Mouse (Mus musculus): Measurements from ENCODE around the gene Parp9. TPM values are rescaled to one million over a fixed set of nuclear protein-coding genes. Genes with fewer than 3 reads are reported as not detected.
"Not testable (repeated sequence)": the region's sequence is repeated elsewhere in the genome, so short reads cannot be mapped to it uniquely, and the experiment has no call there.

Gene Parp9
- polyA plus RNA-seq, 1 experiment from 2014 or later: 5.4 TPM

DNA sequence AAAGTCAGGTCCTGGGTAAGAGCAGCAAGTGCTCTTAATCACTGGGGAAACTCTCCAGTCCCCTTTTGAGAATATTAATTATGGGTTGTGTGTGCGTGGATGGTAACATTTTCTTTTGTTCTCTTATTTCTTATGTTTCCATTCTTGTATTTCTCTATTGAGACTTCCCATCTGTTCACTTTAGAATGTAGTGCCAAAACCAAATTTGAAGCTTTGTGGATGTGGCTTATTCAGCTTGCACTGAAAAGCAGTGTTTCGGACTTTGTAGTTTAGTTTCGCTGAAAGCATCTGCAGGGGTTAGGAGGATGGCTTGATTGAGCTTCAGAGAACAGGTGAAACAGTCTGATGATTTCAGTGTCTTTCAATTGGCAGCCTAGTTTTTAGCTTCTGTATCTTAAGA lies 55.0 kb downstream of the Parp9 start:
- H3K27ac ChIP-seq (replicated peaks; ENCODE audit: low read depth, low read length): no peak overlapping the region

DNA sequence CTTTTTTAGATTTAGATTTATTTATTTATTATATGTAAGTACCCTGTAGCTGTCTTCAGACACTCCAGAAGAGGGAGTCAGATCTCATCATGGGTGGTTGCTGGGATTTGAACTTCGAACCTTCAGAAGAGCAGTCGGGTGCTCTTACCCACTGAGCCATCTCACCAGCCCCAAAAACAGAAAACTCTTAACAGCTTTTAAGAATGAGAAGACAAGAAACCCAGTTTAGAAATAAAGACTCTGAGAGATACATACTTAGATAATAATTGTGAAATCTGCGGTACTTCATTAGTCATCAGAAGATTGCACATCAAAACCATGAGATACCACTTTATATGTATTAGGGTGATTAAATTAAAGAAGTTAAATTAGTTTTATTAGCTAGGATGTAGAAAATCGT lies 60.6 kb downstream of the Parp9 start:
- ATAC-seq (ENCODE audit: low read depth); H3K27me3 ChIP-seq (replicated peaks; ENCODE audit: control insufficient read depth, insufficient read depth, low read length); H3K4me1 ChIP-seq (ENCODE audit: control insufficient read depth, insufficient read depth, low read length); DNase-seq (ENCODE audit: low spot score); H3K27ac ChIP-seq (replicated peaks; ENCODE audit: low read depth, low read length); H3K4me2 ChIP-seq (ENCODE audit: low read depth, low read length); H3K4me3 ChIP-seq (ENCODE audit: low read depth, low read length); H3K9me3 ChIP-seq (ENCODE audit: control insufficient read depth, low read length); H3K9ac ChIP-seq (ENCODE audit: low read depth, low read length): not testable (repeated sequence)
- 96% methylated on average over 4 of the region's 4 CpGs for WGBS
- H3K36me3 ChIP-seq (ENCODE audit: control insufficient read depth, insufficient read depth, low read length): peaks cover 24% of the 10 kb centered on the region

More for the DNA sequence above, 55.0 kb downstream of the Parp9 start:
- Histone ChIP-seq H3K27me3 (replicated peaks; ENCODE audit: control insufficient read depth, insufficient read depth, low read length) (no peaks in the 10 kb centered on the region), H3K9ac (ENCODE audit: low read depth, low read length) (no peak overlapping the region), H3K9me3 (ENCODE audit: control insufficient read depth, low read length) (no peaks in the 10 kb centered on the region), H3K4me3 (ENCODE audit: low read depth, low read length) (no peak overlapping the region), H3K36me3 (ENCODE audit: control insufficient read depth, insufficient read depth, low read length) (peaks cover 5% of the 10 kb centered on the region; the same call in 1 of the 2 replicates), H3K4me2 (ENCODE audit: low read depth, low read length) (no peak overlapping the region), H3K4me1 (ENCODE audit: control insufficient read depth, insufficient read depth, low read length) (no peaks in the 10 kb centered on the region)
- no peak for DNase-seq (ENCODE audit: low spot score)
- WGBS: 86% methylated on average over 3 of the region's 3 CpGs
- no peak for ATAC-seq (ENCODE audit: low read depth)

DNA sequence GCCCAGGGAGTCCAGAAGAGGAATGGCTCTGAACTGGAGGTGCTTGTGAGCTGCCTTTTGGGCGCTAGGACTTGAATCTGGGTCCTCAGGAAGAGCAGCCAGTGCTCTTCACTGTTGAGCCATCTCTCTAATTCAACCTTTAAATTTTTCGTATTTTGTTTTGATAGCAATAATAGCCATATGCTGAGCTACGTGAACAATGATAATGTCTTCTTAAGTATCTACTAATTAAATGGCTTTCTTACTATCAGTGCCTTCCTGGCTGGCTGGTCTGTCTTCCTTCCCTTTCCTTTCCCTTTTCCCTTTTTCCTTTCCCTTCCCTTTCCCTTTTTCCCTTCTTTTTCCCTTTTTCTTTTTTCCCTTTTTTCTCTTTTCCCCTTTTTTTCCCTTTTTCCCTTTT lies 70.1 kb downstream of the Parp9 start:
- Histone ChIP-seq H3K9me3 (ENCODE audit: control insufficient read depth, low read length) (no peaks in the 10 kb centered on the region), H3K36me3 (ENCODE audit: control insufficient read depth, insufficient read depth, low read length) (peaks cover 27% of the 10 kb centered on the region), H3K27ac (replicated peaks; ENCODE audit: low read depth, low read length) (no peak overlapping the region), H3K9ac (ENCODE audit: low read depth, low read length) (no peak overlapping the region), H3K4me3 (ENCODE audit: low read depth, low read length) (no peak overlapping the region), H3K27me3 (replicated peaks; ENCODE audit: control insufficient read depth, insufficient read depth, low read length) (no peaks in the 10 kb centered on the region), H3K4me1 (ENCODE audit: control insufficient read depth, insufficient read depth, low read length) (no peaks in the 10 kb centered on the region), H3K4me2 (ENCODE audit: low read depth, low read length) (no peak overlapping the region)
- ATAC-seq (ENCODE audit: low read depth) (no peak), DNase-seq (ENCODE audit: low spot score) (no peak)
- 87% methylated on average over 3 of the region's 3 CpGs for WGBS

DNA sequence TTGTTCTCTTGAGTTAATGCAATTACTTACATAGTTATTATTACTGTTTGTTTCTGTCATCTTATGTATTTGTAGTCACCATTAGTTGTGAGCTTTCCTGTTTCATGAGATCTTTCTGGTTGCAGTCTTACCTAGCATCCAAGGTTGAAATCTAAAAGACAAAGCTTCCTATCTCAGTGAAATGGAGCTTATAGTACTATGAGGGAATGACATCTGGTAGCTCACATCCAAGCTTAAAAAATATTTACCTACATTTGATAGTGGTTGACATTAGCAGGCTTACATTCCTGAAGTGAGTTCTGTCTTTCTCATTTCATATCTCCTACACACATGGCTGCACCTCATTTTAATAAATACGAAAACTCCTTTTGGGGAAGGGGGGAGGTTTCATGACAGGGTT lies 78.1 kb downstream of the Parp9 start:
- H3K27me3 ChIP-seq (replicated peaks; ENCODE audit: control insufficient read depth, insufficient read depth, low read length): no peaks in the 10 kb centered on the region
- no peak for ATAC-seq (ENCODE audit: low read depth)
- H3K27ac ChIP-seq (replicated peaks; ENCODE audit: low read depth, low read length): no peak overlapping the region
- H3K36me3 ChIP-seq (ENCODE audit: control insufficient read depth, insufficient read depth, low read length): peaks cover 53% of the 10 kb centered on the region
- H3K9ac ChIP-seq (ENCODE audit: low read depth, low read length): no peak overlapping the region
- DNase-seq (ENCODE audit: low spot score): no peak
- 100% methylated on average over 1 of the region's 1 CpGs for WGBS
- no peaks in the 10 kb centered on the region for H3K9me3 ChIP-seq (ENCODE audit: control insufficient read depth, low read length)
- no peak overlapping the region for H3K4me3 ChIP-seq (ENCODE audit: low read depth, low read length)
- no peaks in the 10 kb centered on the region for H3K4me1 ChIP-seq (ENCODE audit: control insufficient read depth, insufficient read depth, low read length)
- H3K4me2 ChIP-seq (ENCODE audit: low read depth, low read length): no peak overlapping the region

Other genes starting within 250 kb of the Parp9 start
- 21.9 and 23.9 TPM in 2 replicates for gene Dirc2, start 169.1 kb upstream of the Parp9 start, polyA plus RNA-seq (2014; fragmentation: Nextera tagmentation; extraction: Ambion mirVana)
- gene Hspbap1, start 168.1 kb upstream of the Parp9 start, polyA plus RNA-seq (2014; fragmentation: Nextera tagmentation; extraction: Ambion mirVana): 13.9 and 14.8 TPM in 2 replicates
- 1.2 and 1.3 TPM in 2 replicates for gene Parp14, start 66.9 kb upstream of the Parp9 start, polyA plus RNA-seq (2014; fragmentation: Nextera tagmentation; extraction: Ambion mirVana)
- gene Dtx3l, start 681 bp downstream of the Parp9 start, polyA plus RNA-seq (2014; fragmentation: Nextera tagmentation; extraction: Ambion mirVana): 4.3 and 4.5 TPM in 2 replicates
- gene Kpna1, start 40.3 kb downstream of the Parp9 start, polyA plus RNA-seq (2014; fragmentation: Nextera tagmentation; extraction: Ambion mirVana): 40.4 and 42.0 TPM in 2 replicates
- gene Wdr5b, start 102.7 kb downstream of the Parp9 start, polyA plus RNA-seq (2014; fragmentation: Nextera tagmentation; extraction: Ambion mirVana): 9.7 and 12.2 TPM in 2 replicates
- gene Fam162a, start 133.1 kb downstream of the Parp9 start, polyA plus RNA-seq (2014; fragmentation: Nextera tagmentation; extraction: Ambion mirVana): 378 and 432 TPM in 2 replicates
- 68.9 and 69.6 TPM in 2 replicates for gene Ccdc58, start 133.2 kb downstream of the Parp9 start, polyA plus RNA-seq (2014; fragmentation: Nextera tagmentation; extraction: Ambion mirVana)
- 2.3 and 3.6 TPM in 2 replicates for gene Csta1, start 192.8 kb downstream of the Parp9 start, polyA plus RNA-seq (2014; fragmentation: Nextera tagmentation; extraction: Ambion mirVana)
- 1.6 and 2.0 TPM in 2 replicates for gene Stfa2l1, start 218.3 kb downstream of the Parp9 start, polyA plus RNA-seq (2014; fragmentation: Nextera tagmentation; extraction: Ambion mirVana)
- 5.2 and 5.4 TPM in 2 replicates for gene Gm5483, start 245.7 kb downstream of the Parp9 start, polyA plus RNA-seq (2014; fragmentation: Nextera tagmentation; extraction: Ambion mirVana)